Mouse (Mus musculus) urinary bladder, postnatal 10 days (tissue): Measurements from ENCODE around the gene Odf2l.

Experiments used
- DNase-seq: peaks from one replicate; pipeline ENCODE4 v3.0.0; 2022; ENCODE audit warnings: low spot score

Odf2l gene

DNA sequence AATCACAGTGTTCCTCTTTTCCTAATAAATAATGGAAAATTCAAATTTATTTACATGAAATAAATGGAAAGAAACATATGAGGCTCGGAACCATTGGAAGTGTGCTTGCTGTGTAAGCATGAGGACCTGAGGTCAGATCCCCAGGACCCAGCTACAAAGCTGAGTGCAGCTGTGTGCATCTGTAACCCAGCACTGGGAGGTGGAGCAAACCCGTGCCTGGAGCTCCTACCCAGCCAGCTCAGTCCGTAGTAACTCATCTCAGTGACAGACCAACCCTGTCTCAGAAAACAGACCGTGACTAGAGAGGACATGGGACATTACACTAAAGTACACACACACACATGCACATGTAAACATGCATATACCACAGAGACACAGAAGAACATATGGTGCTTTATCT, 21.8 kb downstream of the Odf2l start:
- no peak for DNase-seq

DNA sequence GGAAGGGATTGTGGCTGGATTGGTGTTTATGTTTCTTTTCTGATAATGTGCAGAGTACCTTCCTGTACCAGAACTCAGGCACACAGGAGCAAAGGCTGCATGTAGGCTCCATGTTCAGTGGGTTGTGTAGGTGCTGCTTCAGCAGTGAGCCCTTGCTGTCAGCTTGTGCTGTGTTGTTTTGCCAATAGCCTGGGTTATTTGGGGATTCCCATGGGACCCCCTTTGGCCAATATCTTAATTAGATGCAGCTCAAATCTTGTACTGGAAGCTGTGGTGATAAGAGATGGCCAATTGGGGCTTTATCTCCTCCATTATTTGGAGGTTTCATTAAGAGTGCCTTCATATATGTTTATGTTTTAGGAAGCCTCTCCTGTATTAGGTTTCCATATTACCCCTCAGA, 24.5 kb downstream of the Odf2l start:
- no peak for DNase-seq

DNA sequence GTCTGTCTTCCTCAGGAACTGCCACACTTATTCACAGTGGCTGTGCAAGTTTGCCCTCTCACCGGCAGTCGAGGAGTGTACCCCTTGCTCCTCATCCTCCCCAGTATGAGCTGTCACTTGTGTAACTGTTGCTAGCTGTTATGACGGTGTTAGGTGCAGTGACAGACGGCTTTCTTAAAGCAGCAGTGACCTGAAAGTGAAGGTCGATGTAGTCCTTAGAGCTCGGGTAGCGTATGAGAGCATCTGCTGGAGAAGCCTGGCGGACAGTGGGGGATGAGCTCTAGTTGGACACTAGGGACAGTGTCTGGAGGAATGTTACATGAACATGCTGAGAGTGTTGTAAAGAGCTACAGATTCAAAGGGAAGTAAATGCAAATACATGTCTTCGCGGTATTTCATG, 25.5 kb downstream of the Odf2l start:
- no peak for DNase-seq

DNA sequence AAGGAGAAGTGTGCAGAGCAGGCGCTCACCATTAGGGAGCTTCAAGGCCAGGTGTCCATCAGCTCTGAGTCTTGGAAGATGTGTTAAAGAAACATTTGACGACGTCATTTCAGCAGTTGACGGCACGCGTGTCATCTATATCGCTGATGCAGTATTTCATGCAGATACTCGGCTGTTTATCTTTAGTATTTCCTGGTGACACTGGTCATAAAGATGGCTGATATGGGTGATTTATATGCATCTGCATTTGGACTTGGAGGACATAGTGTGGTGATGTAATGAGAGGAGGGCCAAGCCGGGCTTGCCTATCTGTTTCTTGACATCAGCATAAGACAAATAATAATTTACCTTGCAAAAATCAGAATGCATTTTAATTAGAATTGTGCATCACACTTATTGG, 28.5 kb downstream of the Odf2l start:
- no peak for DNase-seq

- no peak for DNase-seq
Observed at GRCm38 (mm10) chr3:145147483-145147882, 29.1 kb downstream of the Odf2l start.

GRCm38 (mm10) chr3:145147952-145148351, 29.6 kb downstream of the Odf2l start:
- no peak for DNase-seq

- DNase-seq = no peak
Observed at GRCm38 (mm10) chr3:145151092-145151491, 32.7 kb downstream of the Odf2l start.

- DNase-seq = no peak
Observed at GRCm38 (mm10) chr3:145151933-145152332, 33.5 kb downstream of the Odf2l start.

DNA sequence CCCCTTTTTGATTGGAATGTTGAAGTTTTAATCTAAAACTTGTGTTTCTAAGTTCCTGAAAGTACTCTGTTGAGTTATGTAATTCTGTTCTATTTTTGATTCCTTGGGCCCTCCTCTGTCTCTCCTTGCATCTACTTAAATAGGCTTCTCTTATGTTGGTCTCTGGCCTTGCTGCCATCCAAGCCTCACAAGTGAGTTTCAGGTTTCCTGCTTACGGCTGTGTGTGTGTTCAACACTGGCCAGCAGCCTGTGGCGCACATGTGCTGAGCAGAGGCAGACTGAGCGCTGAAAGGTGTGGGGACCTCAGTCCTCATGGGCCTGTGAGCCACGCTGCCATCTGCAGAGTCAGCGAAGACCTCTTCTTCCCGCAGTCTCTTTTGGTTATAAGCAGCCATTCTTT, 38.5 kb downstream of the Odf2l start:
- DNase-seq = no peak

- DNase-seq = no peak
Observed at GRCm38 (mm10) chr3:145158441-145158840, 40.1 kb downstream of the Odf2l start.

GRCm38 (mm10) chr3:145166741-145167140, 48.4 kb downstream of the Odf2l start:
- DNase-seq = no peak

- no peak for DNase-seq
Observed at GRCm38 (mm10) chr3:145167766-145168165, 49.4 kb downstream of the Odf2l start.

- no peak for DNase-seq
Observed at GRCm38 (mm10) chr3:145168844-145169696, 50.7 kb downstream of the Odf2l start.

GRCm38 (mm10) chr3:145170028-145170427, 51.6 kb downstream of the Odf2l start:
- DNase-seq = no peak

- no peak for DNase-seq
Observed at GRCm38 (mm10) chr3:145170604-145171389, 52.4 kb downstream of the Odf2l start.

DNA sequence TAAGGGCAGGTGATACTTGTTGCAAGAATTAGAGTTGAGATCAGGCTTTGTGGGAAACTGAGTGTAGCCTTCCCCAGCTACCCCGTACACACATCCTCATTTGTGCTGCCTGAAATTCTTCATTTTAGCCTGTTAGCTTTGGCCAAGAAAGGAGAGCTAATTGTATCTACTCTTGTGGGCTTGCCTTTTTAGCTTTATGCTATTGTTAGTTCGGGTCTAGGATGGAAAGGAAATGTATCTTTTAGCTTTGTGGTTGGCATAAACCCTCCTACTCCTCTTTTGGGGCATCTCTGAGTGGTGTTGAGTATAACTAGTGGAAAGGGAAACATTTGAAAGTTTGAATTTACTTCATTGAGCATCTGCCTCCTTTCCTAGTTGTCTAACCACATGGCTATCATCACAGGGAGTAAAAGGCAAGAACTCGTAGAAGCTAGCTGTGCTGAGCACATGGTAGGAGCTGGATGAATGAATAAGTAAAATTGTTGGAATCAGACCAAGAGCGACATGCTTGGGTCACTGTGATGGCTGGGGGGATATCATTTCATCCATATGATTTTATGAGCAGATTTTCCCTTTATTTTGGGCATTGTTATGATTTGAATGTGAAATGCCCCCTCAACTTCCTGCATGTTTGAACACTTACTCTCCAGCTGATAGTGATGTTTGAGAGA, 53.1 kb downstream of the Odf2l start:
- DNase-seq = no peak

DNA sequence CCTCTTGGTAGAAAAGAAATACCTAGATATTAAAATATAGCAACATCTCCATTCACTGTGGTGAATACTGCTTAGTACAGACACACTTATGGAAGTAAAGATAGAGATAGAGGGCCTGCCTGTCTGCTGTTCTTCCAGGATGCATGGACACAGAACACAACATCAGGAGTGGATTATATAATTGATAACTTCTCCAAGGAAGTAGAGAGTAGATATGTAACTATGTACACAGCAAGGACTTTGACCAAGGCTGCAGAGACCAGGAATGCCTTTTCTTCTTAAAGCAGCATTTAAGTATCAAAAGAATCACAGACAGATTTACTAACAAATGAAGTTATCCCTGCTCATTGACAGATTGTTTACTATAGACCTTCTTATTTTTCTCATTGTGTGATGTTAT, 66.3 kb downstream of the Odf2l start:
- DNase-seq = no peak

GRCm38 (mm10) chr3:145191972-145192371, 73.6 kb downstream of the Odf2l start:
- DNase-seq = no peak

DNA sequence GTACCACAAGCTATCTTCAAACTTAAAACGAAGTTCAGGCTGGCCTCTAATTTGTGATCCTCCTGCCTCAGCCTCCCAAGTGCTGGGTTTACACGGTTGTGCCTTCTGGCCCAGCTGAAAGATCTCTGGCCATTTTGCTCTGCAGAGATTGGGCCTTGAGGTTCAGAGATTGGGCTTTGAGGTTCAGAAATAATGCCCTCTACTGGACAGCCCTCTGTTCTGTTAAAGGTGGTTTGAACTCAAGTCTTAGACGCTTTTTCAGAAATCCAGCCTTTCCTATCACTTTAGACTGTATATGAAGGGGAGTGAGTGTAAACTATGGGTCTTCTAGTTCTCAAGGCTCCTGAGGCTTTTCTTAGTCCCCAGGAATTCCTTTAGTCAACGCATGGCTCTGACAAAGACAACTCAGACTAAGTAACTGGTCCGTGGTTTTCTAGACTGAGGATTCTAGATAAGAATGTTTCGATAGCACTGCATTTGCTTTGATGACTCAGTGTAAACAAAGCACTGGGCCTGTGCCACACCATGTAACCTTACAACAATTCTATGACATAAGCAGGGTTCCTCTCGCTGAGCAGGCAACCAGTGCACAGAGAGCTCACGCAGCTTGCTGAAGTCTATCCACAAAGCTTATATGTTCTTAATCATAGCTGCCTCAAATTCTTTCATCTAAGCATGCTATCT, 77.0 kb downstream of the Odf2l start:
- DNase-seq = no peak

- no peak for DNase-seq
Observed at GRCm38 (mm10) chr3:145198050-145198449, 79.7 kb downstream of the Odf2l start.
